Mouse (Mus musculus) gastrocnemius, postnatal 36 days (tissue): ENCODE measurements around the gene Ep300. TPM values are rescaled to one million over a fixed set of nuclear protein-coding genes. Genes with fewer than 3 reads are reported as not detected.
"Not testable (repeated sequence)": the region's sequence is repeated elsewhere in the genome, so short reads cannot be mapped to it uniquely, and the experiment has no call there.

ENCODE experiments used
- DNase-seq, 2 experiments: peaks; one replicate each; pipeline ENCODE4 v3.0.0; 2022
- intact Hi-C: fragments of 180-260 bp; cut with DNase I; formaldehyde crosslinking; loops from one replicate; pipeline ENCODE4 v1.15.1; 2025
- microRNA-seq, 2 experiments: library from miRNA; unstranded; fragments of <30 nt; microRNA quantifications; one replicate each; pipeline ENCODE4 v1.2.0; 2021
- total RNA-seq, 2 experiments: library from RNA; stranded (reverse); gene quantifications; 2 replicates each; pipeline ENCODE4 v1.2.3; 2021

The Ep300 gene
- total RNA-seq, 2 experiments from 2014 or later = 30.5 to 33.8 TPM

DNA sequence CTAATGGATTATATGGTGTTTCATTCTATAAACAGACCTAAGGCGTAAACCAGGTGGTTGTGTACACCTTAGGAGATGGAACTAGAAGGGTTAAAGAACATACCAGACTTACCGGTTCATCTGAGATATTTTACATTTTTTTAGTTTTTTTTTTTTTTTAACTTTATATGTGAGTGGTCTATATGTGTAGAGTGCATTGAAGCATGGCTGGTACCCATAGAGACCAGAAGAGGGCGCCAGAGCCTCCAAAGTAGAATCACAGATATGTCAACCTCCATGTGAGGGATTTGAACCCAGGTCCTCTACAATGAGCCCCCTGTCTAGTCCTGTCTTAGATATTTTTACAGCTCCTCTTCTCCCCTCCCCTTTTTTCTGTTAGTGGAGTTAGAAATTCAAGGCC, 112.7 kb downstream of the Ep300 start:
- no peak for DNase-seq
- intact Hi-C loops = no loop called here

DNA sequence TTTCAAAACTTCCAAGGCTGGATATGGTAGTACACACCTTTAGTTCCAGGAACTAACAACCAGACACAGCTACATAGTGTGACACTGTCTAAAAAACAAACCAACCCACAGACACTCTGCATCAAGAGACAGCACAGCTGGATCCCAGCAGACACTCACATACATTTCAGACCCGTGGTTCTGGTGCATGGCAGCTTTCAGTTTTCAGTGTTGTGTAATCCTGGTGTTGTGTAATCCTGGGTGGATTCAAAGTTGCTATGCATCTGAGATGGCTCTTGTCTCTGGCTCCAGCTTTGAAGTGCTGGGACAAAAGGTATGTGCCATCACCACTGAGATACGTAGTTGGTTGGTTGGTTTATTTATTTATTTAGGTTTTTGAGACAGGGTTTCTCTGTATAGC, 113.4 kb downstream of the Ep300 start:
- no peak for DNase-seq
- intact Hi-C loops = no loop called here

DNA sequence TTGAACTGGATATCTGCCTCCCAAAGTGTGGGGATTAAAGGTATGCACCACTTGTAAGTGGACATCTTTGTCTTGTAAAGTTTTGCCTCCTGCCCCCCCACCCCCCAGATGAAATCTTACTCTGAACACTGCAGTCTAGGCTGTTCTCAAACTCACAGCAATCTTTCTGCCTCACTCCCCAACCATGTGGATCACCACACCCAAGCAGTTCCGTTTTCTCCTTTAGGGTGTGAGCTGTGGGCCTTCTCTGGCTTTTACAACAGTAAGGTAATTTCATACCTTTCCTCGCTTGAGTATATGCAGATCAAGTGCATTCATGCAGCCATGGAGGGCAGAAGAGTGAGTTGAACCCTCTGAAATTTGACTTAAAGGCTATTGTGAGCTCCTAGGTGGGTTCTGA, 115.0 kb downstream of the Ep300 start:
- intact Hi-C loops = no loop called here
- no peak for DNase-seq

DNA sequence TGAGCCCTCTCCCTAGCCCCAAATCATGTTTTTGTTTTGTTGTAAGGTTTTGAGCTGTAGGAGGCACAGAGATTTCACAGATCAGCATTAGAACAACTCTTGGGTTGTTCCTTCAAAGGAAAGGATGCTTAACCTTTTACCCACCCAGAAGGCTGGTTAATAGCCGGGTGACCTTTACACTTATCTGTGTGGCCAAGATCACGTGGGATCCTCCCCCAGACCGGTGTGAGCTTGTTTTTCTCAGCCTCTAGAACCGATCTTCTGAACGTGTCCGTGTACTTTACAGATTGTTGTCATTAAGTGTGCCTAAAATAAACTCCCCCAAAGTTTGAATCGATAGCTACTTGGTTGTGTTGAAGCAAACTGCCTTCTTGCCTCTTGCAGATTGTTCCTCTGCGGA, 115.5 kb downstream of the Ep300 start:
- intact Hi-C loops = no loop called here
- DNase-seq = no peak

DNA sequence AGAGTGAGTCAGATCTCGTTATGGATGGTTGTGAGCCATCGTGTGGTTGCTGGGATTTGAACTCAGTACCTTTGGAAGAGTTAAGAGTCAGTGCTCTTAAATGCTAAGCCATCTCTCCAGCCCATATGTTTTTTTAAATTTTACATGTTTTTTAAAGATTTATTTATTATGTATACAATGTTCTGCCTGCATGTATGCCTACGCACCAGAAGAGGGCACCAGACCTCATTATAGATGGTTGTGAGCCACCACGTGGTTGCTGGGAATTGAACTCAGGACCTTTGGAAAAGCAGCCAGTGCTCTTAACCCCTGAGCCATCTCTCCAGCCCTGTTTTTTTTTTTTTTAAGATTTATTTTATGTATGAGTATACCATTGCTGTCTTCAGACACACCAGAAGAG, 116.2 kb downstream of the Ep300 start:
- intact Hi-C loops, DNase-seq: not testable (repeated sequence)

Small RNA genes within 50 kb of the gene (microRNA-seq; reads per million reads assigned to microRNA genes)
- 0 reads per million in 2 experiments for gene Gm23880

Other genes starting within 250 kb of the Ep300 start
- gene Slc25a17, start 224.5 kb upstream of the Ep300 start, total RNA-seq = 10 to 100 TPM in 1 of 2 experiments, 1 to 10 TPM in 1; 7.3 to 11.0 TPM
- gene St13, start 185.3 kb upstream of the Ep300 start, total RNA-seq = 10 to 100 TPM; 79.6 to 81.0 TPM
- 1 to 10 TPM; 5.7 to 7.2 TPM for gene Xpnpep3, start 185.2 kb upstream of the Ep300 start, total RNA-seq
- not detected for gene Dnajb7, start 177.1 kb upstream of the Ep300 start, total RNA-seq
- 10 to 100 TPM; 91.0 to 92.4 TPM for gene Rbx1, start 119.1 kb upstream of the Ep300 start, total RNA-seq
- 1 to 10 TPM; 7.3 TPM for gene L3mbtl2, start 78.5 kb downstream of the Ep300 start, total RNA-seq
- gene Chadl, start 111.9 kb downstream of the Ep300 start, total RNA-seq = 1 to 10 TPM in 1 of 2 experiments, under 1 TPM in 1; 0.67 to 1.4 TPM
- 10 to 100 TPM; 27.3 to 28.3 TPM for gene Zc3h7b, start 159.7 kb downstream of the Ep300 start, total RNA-seq
- 10 to 100 TPM; 18.9 to 19.5 TPM for gene Rangap1, start 160.2 kb downstream of the Ep300 start, total RNA-seq
- 100 to 1,000 TPM; 167 to 181 TPM for gene Tef, start 217.1 kb downstream of the Ep300 start, total RNA-seq